Comparison of ENCODE assay signal across 8 mouse cellular contexts in genomic region chr15:103178137-103178536, GRCm38 (mm10). TPM values are rescaled to one million over a fixed set of nuclear protein-coding genes. Genes with fewer than 3 reads are reported as not detected.
DNase-seq lines count a peak whose midpoint lies in the region; ATAC-seq and TF ChIP-seq lines count a peak whose summit lies in the region.
"Had no signal": no experiment of that assay in that cellular context is flagged by ENCODE, and none has a peak within 500 bp of the region (broad histone marks: within the 10 kb centered on the region; RNA-seq: fewer than 3 reads in every experiment).

No protein-coding gene starts in this region.

- no peaks in the 10 kb centered on the region for H3K9me3 ChIP-seq in megakaryocyte, embryonic 14.5 days
- H3K9me3 ChIP-seq: embryonic facial prominence, embryonic 15.5 days had no signal

- no peaks in the 10 kb centered on the region; the same call in 1 of the 2 replicates for H3K4me1 ChIP-seq in kidney, adult 2 months (ENCODE audit: control insufficient read depth, insufficient read depth, low read length)
- H3K4me1 ChIP-seq in megakaryocyte, embryonic 14.5 days, result peaks cover 46% of the 10 kb centered on the region

- 20% methylated on average over 12 of the region's 12 CpGs for WGBS in kidney, adult 2 months

- no peak for TF ChIP-seq POLR2A in kidney, adult 2 months (IDR thresholded peaks at IDR 0.05; ENCODE audit: low read depth, low read length)

- no peak overlapping the region for H3K27ac ChIP-seq in kidney, adult 2 months (ENCODE audit: insufficient read depth, low read depth, low read length)
- H3K27ac ChIP-seq: embryonic facial prominence, embryonic 15.5 days had no signal

- peak; percentile 42 for DNase-seq in kidney, adult 2 months
- DNase-seq in kidney, adult 9 months, result no peak
- DNase-seq in NIH3T3 (ENCODE audit: low read depth), result peak; percentile 64
- DNase-seq in urinary bladder, adult 18-20 months (ENCODE audit: low spot score in 2 of 2), result no peak
- DNase-seq in layer of hippocampus, adult 11-12 months (ENCODE audit: low spot score), result no peak

- no peaks in the 10 kb centered on the region for H3K27me3 ChIP-seq in kidney, adult 2 months (replicated peaks; ENCODE audit: control insufficient read depth, insufficient read depth, low read length)
- peaks cover 84% of the 10 kb centered on the region for H3K27me3 ChIP-seq in megakaryocyte, embryonic 14.5 days (replicated peaks)

- peak; percentile 71 for TF ChIP-seq CTCF in kidney, adult 2 months (conservative IDR thresholded peaks at IDR 0.05; ENCODE audit: insufficient read depth, insufficient read length, low read depth, low read length)

- H3K36me3 ChIP-seq in kidney, adult 2 months (ENCODE audit: control insufficient read depth, insufficient read depth, low read length), result no peaks in the 10 kb centered on the region
- no peaks in the 10 kb centered on the region for H3K36me3 ChIP-seq in megakaryocyte, embryonic 14.5 days (replicated peaks; ENCODE audit: low read length)
- H3K36me3 ChIP-seq: embryonic facial prominence, embryonic 15.5 days had no signal

- H3K4me3 ChIP-seq in kidney, adult 2 months (ENCODE audit: insufficient read depth, low read depth, low read length), result no peak overlapping the region
- peak overlapping the region; percentile 89 for H3K4me3 ChIP-seq in megakaryocyte, embryonic 14.5 days (replicated peaks)
- H3K4me3 ChIP-seq: embryonic facial prominence, embryonic 15.5 days had no signal

- ATAC-seq in granulocyte monocyte progenitor cell, adult 5-6 weeks (replicated peaks; ENCODE audit: poor library complexity, severe bottlenecking), result peak; percentile 53

RNA-seq across cellular contexts. Expression of gene Smug1, which starts 11.2 kb away (rescaled TPM):
- polyA plus RNA-seq in kidney, adult 2 months (2012; rRNA removed), result 15.5 and 19.4 TPM in 2 replicates
- 3.3 and 4.7 TPM in 2 replicates for total RNA-seq in granulocyte monocyte progenitor cell, adult 5-6 weeks (2014; fragmentation: Nextera tagmentation)
- 1.8 and 4.0 TPM in 2 replicates for total RNA-seq in granulocyte monocyte progenitor cell, adult 5-6 weeks (2017)
- 0.73 and 2.1 TPM in 2 replicates for polyA plus RNA-seq in megakaryocyte, embryonic 14.5 days (2012; ENCODE audit: insufficient read depth, low replicate concordance)

Comparison
In these comparisons a context has a peak if more than half of its experiments do, and no peak if none do; other contexts are left out.
1. DNase-seq: peak in kidney, adult 2 months (single experiment) and NIH3T3 (single experiment); none in kidney, adult 9 months (single experiment), urinary bladder, adult 18-20 months (0 of 2) and layer of hippocampus, adult 11-12 months (single experiment).